Mouse (Mus musculus): ENCODE data around the gene Chl1. TPM values are rescaled to one million over a fixed set of nuclear protein-coding genes. Genes with fewer than 3 reads are reported as not detected.

The Chl1 gene
- polyA plus RNA-seq, 1 experiment from 2014 or later = 0.14 TPM

- Histone ChIP-seq H3K9ac (no peak overlapping the region), H3K27ac (ENCODE audit: low read depth) (no peak overlapping the region), H3K27me3 (ENCODE audit: insufficient read depth, low read length) (no peaks in the 10 kb centered on the region), H3K4me3 (ENCODE audit: low read depth, low read length) (no peak overlapping the region), H3K4me2 (no peak overlapping the region), H3K4me1 (ENCODE audit: insufficient read depth) (no peaks in the 10 kb centered on the region), H3K9me3 (ENCODE audit: low read depth, low read length) (no peaks in the 10 kb centered on the region), H3K36me3 (ENCODE audit: insufficient read depth) (no peaks in the 10 kb centered on the region)
- ATAC-seq (ENCODE audit: insufficient read depth) (no peak), DNase-seq (no peak)
- 86% methylated on average over 2 of the region's 2 CpGs for WGBS
- no peak for TF ChIP-seq CTCF (IDR thresholded peaks at IDR 0.05; ENCODE audit: low read depth)
Measured at GRCm38 (mm10) chr6:103659173-103659572, 148.8 kb downstream of the Chl1 start.

DNA sequence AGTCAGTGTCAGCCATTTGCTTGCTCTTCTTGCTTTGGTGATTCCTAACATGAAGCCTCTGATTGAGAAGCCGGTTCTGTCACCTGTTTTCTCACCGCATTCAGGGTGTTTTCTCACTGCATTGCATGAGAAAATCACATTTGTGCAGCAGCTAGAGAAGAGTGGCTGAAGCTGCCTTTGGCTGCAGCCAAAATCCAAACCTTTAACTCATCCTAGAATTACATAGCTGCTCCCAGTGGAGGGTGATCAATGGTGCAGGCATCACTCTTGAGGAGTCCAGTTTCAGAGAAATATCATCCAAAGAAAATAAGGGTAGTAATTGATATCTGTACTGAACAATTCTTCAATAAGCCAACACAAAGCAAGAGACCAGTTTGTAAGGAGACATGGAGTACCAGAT lies 154.8 kb downstream of the Chl1 start:
- no peak overlapping the region for H3K4me2 ChIP-seq
- ATAC-seq (ENCODE audit: insufficient read depth) = no peak
- no peaks in the 10 kb centered on the region for H3K27me3 ChIP-seq (ENCODE audit: insufficient read depth, low read length)
- no peaks in the 10 kb centered on the region for H3K4me1 ChIP-seq (ENCODE audit: insufficient read depth)
- H3K9ac ChIP-seq = no peak overlapping the region
- no peaks in the 10 kb centered on the region for H3K36me3 ChIP-seq (ENCODE audit: insufficient read depth)
- 81% methylated on average over 2 of the region's 2 CpGs for WGBS
- TF ChIP-seq CTCF (IDR thresholded peaks at IDR 0.05; ENCODE audit: low read depth) = no peak
- no peak overlapping the region for H3K4me3 ChIP-seq (ENCODE audit: low read depth, low read length)
- no peaks in the 10 kb centered on the region for H3K9me3 ChIP-seq (ENCODE audit: low read depth, low read length)
- no peak for DNase-seq
- no peak overlapping the region for H3K27ac ChIP-seq (ENCODE audit: low read depth)

DNA sequence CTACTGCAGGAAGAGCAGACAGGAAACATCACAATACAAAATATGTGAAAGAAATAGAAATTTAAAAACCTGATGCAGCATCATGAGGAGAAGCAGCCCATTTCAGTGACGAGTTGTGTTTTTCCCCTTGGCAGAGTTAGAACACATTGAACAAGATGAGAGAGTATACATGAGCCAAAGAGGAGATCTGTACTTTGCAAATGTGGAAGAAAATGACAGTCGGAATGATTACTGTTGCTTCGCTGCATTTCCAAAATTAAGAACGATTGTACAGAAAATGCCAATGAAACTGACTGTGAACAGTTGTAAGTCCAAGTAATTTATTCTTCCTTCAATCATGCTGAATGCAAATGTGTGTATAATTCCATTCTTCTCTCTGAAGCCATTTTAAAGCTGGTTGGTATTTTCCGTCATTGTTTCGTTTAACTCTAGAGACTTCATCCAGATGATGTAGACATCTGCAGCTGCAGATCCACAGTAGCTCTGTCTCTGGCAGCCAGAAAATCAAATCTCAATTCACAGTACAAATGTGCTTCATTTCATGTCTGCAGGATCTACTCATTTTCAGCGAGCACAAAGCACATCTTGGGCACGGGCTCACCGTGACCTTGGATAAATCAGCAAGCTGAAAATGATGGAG lies 155.4 kb downstream of the Chl1 start:
- WGBS = 80% methylated on average over 9 of the region's 9 CpGs
- no peak for ATAC-seq (ENCODE audit: insufficient read depth)
- Histone ChIP-seq H3K27me3 (ENCODE audit: insufficient read depth, low read length) (no peaks in the 10 kb centered on the region), H3K4me3 (ENCODE audit: low read depth, low read length) (no peak overlapping the region), H3K27ac (ENCODE audit: low read depth) (no peak overlapping the region), H3K4me2 (no peak overlapping the region), H3K9me3 (ENCODE audit: low read depth, low read length) (no peaks in the 10 kb centered on the region), H3K4me1 (ENCODE audit: insufficient read depth) (no peaks in the 10 kb centered on the region), H3K9ac (no peak overlapping the region), H3K36me3 (ENCODE audit: insufficient read depth) (no peaks in the 10 kb centered on the region)
- no peak for TF ChIP-seq CTCF (IDR thresholded peaks at IDR 0.05; ENCODE audit: low read depth)
- DNase-seq = no peak

- 92% methylated on average over 3 of the region's 3 CpGs for WGBS
- ATAC-seq (ENCODE audit: insufficient read depth) = no peak
Measured at GRCm38 (mm10) chr6:103673111-103673510, 162.7 kb downstream of the Chl1 start.

DNA sequence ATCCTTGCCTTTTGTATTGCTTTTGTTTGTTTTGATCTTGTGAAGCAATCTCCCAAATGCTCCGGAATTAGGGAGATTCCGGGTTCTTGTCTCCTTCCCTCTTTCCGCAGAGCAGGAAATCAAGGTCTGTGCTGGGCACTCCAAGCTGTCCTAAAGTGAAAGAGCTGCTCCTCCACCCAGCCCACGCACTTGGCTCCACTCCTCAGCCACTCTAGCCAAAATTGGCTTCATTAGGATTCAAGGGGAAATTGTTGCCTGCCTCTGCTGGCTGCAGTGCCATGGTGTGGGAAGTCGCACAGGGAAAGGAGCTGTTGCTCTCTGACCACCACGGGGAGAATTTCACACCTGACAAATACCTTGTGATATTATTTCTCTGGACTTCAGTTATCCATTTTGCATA lies 163.9 kb downstream of the Chl1 start:
- no peaks in the 10 kb centered on the region for H3K27me3 ChIP-seq (ENCODE audit: insufficient read depth, low read length)
- ATAC-seq (ENCODE audit: insufficient read depth) = no peak
- H3K36me3 ChIP-seq (ENCODE audit: insufficient read depth) = no peaks in the 10 kb centered on the region
- no peaks in the 10 kb centered on the region for H3K9me3 ChIP-seq (ENCODE audit: low read depth, low read length)
- H3K4me1 ChIP-seq (ENCODE audit: insufficient read depth) = no peaks in the 10 kb centered on the region
- no peak overlapping the region for H3K4me2 ChIP-seq
- no peak overlapping the region for H3K4me3 ChIP-seq (ENCODE audit: low read depth, low read length)
- no peak for DNase-seq
- 55% methylated on average over 6 of the region's 6 CpGs for WGBS
- no peak overlapping the region for H3K27ac ChIP-seq (ENCODE audit: low read depth)
- H3K9ac ChIP-seq = no peak overlapping the region
- no peak for TF ChIP-seq CTCF (IDR thresholded peaks at IDR 0.05; ENCODE audit: low read depth)

More at GRCm38 (mm10) chr6:103673111-103673510, 162.7 kb downstream of the Chl1 start:
- Histone ChIP-seq H3K36me3 (ENCODE audit: insufficient read depth) (no peaks in the 10 kb centered on the region), H3K4me3 (ENCODE audit: low read depth, low read length) (no peak overlapping the region), H3K27me3 (ENCODE audit: insufficient read depth, low read length) (no peaks in the 10 kb centered on the region), H3K27ac (ENCODE audit: low read depth) (no peak overlapping the region), H3K9me3 (ENCODE audit: low read depth, low read length) (no peaks in the 10 kb centered on the region), H3K4me2 (no peak overlapping the region), H3K4me1 (ENCODE audit: insufficient read depth) (no peaks in the 10 kb centered on the region), H3K9ac (no peak overlapping the region)
- TF ChIP-seq CTCF (IDR thresholded peaks at IDR 0.05; ENCODE audit: low read depth) = no peak
- no peak for DNase-seq

- no peak for TF ChIP-seq CTCF (IDR thresholded peaks at IDR 0.05; ENCODE audit: low read depth)
- no peak for ATAC-seq (ENCODE audit: insufficient read depth)
- Histone ChIP-seq H3K9ac (no peak overlapping the region), H3K9me3 (ENCODE audit: low read depth, low read length) (no peaks in the 10 kb centered on the region), H3K4me2 (no peak overlapping the region), H3K4me1 (ENCODE audit: insufficient read depth) (no peaks in the 10 kb centered on the region), H3K36me3 (ENCODE audit: insufficient read depth) (no peaks in the 10 kb centered on the region), H3K4me3 (ENCODE audit: low read depth, low read length) (no peak overlapping the region), H3K27me3 (ENCODE audit: insufficient read depth, low read length) (no peaks in the 10 kb centered on the region), H3K27ac (ENCODE audit: low read depth) (no peak overlapping the region)
- no peak for DNase-seq
- 65% methylated on average over 2 of the region's 2 CpGs for WGBS
Measured at GRCm38 (mm10) chr6:103675145-103675544, 164.8 kb downstream of the Chl1 start.

DNA sequence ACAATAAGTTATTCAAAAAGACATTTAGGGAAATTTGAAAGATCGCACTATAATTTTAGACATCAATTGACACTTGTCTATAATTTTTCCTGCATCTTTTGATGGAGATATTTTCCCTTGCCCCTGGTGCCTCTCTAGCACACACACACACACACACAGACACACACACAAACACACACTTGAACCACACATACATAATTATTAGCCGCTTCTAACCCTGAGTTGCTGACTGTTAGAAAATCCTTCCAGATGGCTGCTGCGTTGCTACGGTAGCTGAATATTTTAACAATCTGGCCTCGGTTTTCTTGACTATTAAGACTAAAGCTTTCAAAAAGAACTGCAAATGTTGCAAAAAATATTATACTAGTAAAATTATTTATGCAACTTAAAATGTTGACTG lies 166.3 kb downstream of the Chl1 start:
- no peaks in the 10 kb centered on the region for H3K4me1 ChIP-seq (ENCODE audit: insufficient read depth)
- ATAC-seq (ENCODE audit: insufficient read depth) (no peak), DNase-seq (no peak)
- 63% methylated on average over 5 of the region's 5 CpGs for WGBS
- H3K4me2 ChIP-seq = no peak overlapping the region
- no peaks in the 10 kb centered on the region for H3K9me3 ChIP-seq (ENCODE audit: low read depth, low read length)
- TF ChIP-seq CTCF (IDR thresholded peaks at IDR 0.05; ENCODE audit: low read depth) = no peak
- no peak overlapping the region for H3K4me3 ChIP-seq (ENCODE audit: low read depth, low read length)
- H3K9ac ChIP-seq = no peak overlapping the region
- no peaks in the 10 kb centered on the region for H3K36me3 ChIP-seq (ENCODE audit: insufficient read depth)
- H3K27ac ChIP-seq (ENCODE audit: low read depth) = no peak overlapping the region
- no peaks in the 10 kb centered on the region for H3K27me3 ChIP-seq (ENCODE audit: insufficient read depth, low read length)

Measured in lung, embryonic 14.5 days (tissue).